Mouse (Mus musculus): ENCODE measurements around the gene Gm17349. TPM values are rescaled to one million over a fixed set of nuclear protein-coding genes. Genes with fewer than 3 reads are reported as not detected.
A peak's percentile ranks its signal among the peaks of the same experiment; 100 is the strongest.

Gm17349 gene
- polyA plus RNA-seq, 1 experiment from 2014 or later, result not detected

- Histone ChIP-seq H3K4me1 (peaks cover 21% of the 10 kb centered on the region), H3K9me3 (no peaks in the 10 kb centered on the region), H3K36me3 (no peaks in the 10 kb centered on the region), H3K4me2 (no peak overlapping the region), H3K9ac (no peak overlapping the region), H3K27ac (no peak overlapping the region), H3K4me3 (replicated peaks) (no peak overlapping the region), H3K27me3 (replicated peaks) (peaks cover 46% of the 10 kb centered on the region)
- no peak for ATAC-seq (ENCODE audit: insufficient read depth, low FRiP score, low read depth)
- 95% methylated on average over 2 of the region's 2 CpGs for WGBS
These were observed 37.7 kb downstream of the Gm17349 start for GRCm38 (mm10) chr15:99667544-99667943.

GRCm38 (mm10) chr15:99664600-99665451 lies 40.5 kb downstream of the Gm17349 start:
- WGBS, result under 1% methylated on average over 46 of the region's 52 CpGs
- H3K36me3 ChIP-seq, result no peaks in the 10 kb centered on the region
- no peak overlapping the region for H3K9ac ChIP-seq
- peaks cover 33% of the 10 kb centered on the region for H3K27me3 ChIP-seq (replicated peaks)
- peak; percentile 93 for ATAC-seq (ENCODE audit: insufficient read depth, low FRiP score, low read depth)
- no peaks in the 10 kb centered on the region for H3K9me3 ChIP-seq
- H3K27ac ChIP-seq, result peak overlapping the region; percentile 62
- peak overlapping the region; percentile 45 for H3K4me3 ChIP-seq (replicated peaks)
- peaks cover 16% of the 10 kb centered on the region for H3K4me1 ChIP-seq
- peak overlapping the region; percentile 87 for H3K4me2 ChIP-seq

GRCm38 (mm10) chr15:99663964-99664599 lies 41.2 kb downstream of the Gm17349 start:
- H3K4me2 ChIP-seq, result peak overlapping the region; percentile 87
- peaks cover 25% of the 10 kb centered on the region for H3K27me3 ChIP-seq (replicated peaks)
- H3K9ac ChIP-seq, result no peak overlapping the region
- peak overlapping the region; percentile 45 for H3K4me3 ChIP-seq (replicated peaks)
- no peak; the same call in 1 of the 2 replicates for ATAC-seq (ENCODE audit: insufficient read depth, low FRiP score, low read depth)
- peak overlapping the region; percentile 62 for H3K27ac ChIP-seq
- no peaks in the 10 kb centered on the region for H3K36me3 ChIP-seq
- peaks cover 16% of the 10 kb centered on the region for H3K4me1 ChIP-seq
- 3% methylated on average over 17 of the region's 17 CpGs for WGBS
- H3K9me3 ChIP-seq, result no peaks in the 10 kb centered on the region

DNA sequence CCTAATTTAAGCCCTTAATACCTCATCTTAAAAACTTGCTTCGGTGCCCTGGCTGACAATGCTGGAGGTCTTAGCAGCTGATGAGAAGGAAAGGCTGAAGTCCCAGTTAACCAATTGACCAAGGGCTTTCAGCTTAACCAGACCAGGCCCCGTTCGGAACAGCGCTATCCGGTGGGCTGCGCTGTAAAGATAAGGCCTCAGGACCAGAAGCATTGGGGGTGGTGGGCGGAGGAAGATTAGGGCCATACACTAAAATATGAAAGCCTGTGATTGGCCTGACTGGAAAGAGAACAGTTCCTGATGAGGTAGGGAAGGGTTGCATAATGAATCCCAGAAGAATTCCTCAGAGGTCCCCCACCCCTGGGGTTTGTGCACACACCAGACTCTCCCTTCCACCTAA lies 42.9 kb downstream of the Gm17349 start:
- Histone ChIP-seq H3K27ac (no peak overlapping the region), H3K4me1 (peaks cover 16% of the 10 kb centered on the region), H3K36me3 (no peaks in the 10 kb centered on the region), H3K27me3 (replicated peaks) (peaks cover 18% of the 10 kb centered on the region), H3K9me3 (no peaks in the 10 kb centered on the region), H3K4me3 (replicated peaks) (no peak overlapping the region), H3K4me2 (no peak overlapping the region), H3K9ac (no peak overlapping the region)
- no peak for ATAC-seq (ENCODE audit: insufficient read depth, low FRiP score, low read depth)
- WGBS, result 48% methylated on average over 7 of the region's 7 CpGs

GRCm38 (mm10) chr15:99661121-99661830 lies 44.0 kb downstream of the Gm17349 start:
- Histone ChIP-seq H3K27me3 (replicated peaks) (peaks cover 17% of the 10 kb centered on the region), H3K9me3 (no peaks in the 10 kb centered on the region), H3K9ac (no peak overlapping the region), H3K4me1 (peaks cover 16% of the 10 kb centered on the region), H3K36me3 (no peaks in the 10 kb centered on the region), H3K4me2 (no peak overlapping the region), H3K27ac (no peak overlapping the region), H3K4me3 (replicated peaks) (no peak overlapping the region)
- 93% methylated on average over 15 of the region's 15 CpGs for WGBS
- ATAC-seq (ENCODE audit: insufficient read depth, low FRiP score, low read depth), result no peak

- H3K9ac ChIP-seq, result no peak overlapping the region
- no peak for ATAC-seq (ENCODE audit: insufficient read depth, low FRiP score, low read depth)
- H3K27ac ChIP-seq, result no peak overlapping the region
- H3K4me3 ChIP-seq (replicated peaks), result no peak overlapping the region
- H3K27me3 ChIP-seq (replicated peaks), result peaks cover 22% of the 10 kb centered on the region
- no peak overlapping the region for H3K4me2 ChIP-seq
- H3K9me3 ChIP-seq, result no peaks in the 10 kb centered on the region
- peaks cover 3% of the 10 kb centered on the region; the same call in 1 of the 2 replicates for H3K4me1 ChIP-seq
- 47% methylated on average over 2 of the region's 2 CpGs for WGBS
- no peaks in the 10 kb centered on the region for H3K36me3 ChIP-seq
These were observed 46.9 kb downstream of the Gm17349 start for GRCm38 (mm10) chr15:99658437-99658836.

DNA sequence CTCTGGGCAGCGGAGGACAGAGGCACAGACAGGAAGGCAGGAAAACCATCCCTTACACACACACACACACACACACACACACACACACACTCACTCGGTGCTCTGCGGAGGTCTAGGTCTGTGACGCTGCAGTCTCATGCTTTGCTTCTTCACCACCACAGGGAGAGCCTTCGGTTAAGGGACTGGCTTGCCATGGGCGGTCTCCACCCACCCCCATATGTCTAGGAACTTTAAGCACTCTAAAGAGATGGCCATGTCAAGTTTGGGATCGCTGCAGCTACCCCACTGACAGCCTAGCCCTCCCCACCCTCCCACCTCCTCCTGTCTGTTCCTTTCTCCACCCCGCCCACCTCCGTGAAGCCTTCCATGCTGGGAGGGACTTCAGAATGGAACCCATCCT lies 49.3 kb downstream of the Gm17349 start:
- no peak overlapping the region for H3K9ac ChIP-seq
- H3K4me2 ChIP-seq, result no peak overlapping the region
- H3K27ac ChIP-seq, result no peak overlapping the region
- no peak overlapping the region for H3K4me3 ChIP-seq (replicated peaks)
- no peak for ATAC-seq (ENCODE audit: insufficient read depth, low FRiP score, low read depth)
- WGBS, result 48% methylated on average over 9 of the region's 9 CpGs
- H3K36me3 ChIP-seq, result no peaks in the 10 kb centered on the region
- peaks cover 8% of the 10 kb centered on the region; the same call in 1 of the 2 replicates for H3K4me1 ChIP-seq
- no peaks in the 10 kb centered on the region for H3K9me3 ChIP-seq
- peaks cover 22% of the 10 kb centered on the region for H3K27me3 ChIP-seq (replicated peaks)

DNA sequence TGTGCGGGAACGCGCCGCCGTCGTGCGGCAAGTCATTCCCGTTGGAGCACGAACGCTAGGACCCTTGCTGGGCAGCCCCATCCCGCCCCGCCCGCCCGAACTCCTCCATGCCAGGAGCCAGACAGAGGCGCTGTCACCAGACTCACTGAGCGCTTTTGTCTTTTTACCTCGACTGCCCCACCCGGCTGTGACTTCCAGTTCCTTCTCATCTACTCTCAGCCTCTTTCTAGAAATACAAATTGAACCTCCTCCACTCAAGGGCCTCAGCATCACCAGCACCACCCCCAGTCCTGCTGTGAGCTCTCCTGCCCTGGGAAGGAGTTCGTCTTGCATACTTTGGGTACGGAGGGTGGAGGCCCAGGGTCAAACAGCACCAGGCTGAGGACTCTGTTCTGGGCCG lies 51.4 kb downstream of the Gm17349 start:
- Histone ChIP-seq H3K27me3 (replicated peaks) (peaks cover 22% of the 10 kb centered on the region), H3K9ac (no peak overlapping the region), H3K27ac (no peak overlapping the region), H3K4me3 (replicated peaks) (no peak overlapping the region), H3K9me3 (no peaks in the 10 kb centered on the region), H3K4me1 (peaks cover 26% of the 10 kb centered on the region), H3K36me3 (no peaks in the 10 kb centered on the region), H3K4me2 (peak overlapping the region; percentile 46)
- WGBS, result 12% methylated on average over 21 of the region's 21 CpGs
- no peak for ATAC-seq (ENCODE audit: insufficient read depth, low FRiP score, low read depth)

- peaks cover 29% of the 10 kb centered on the region for H3K4me1 ChIP-seq
- no peaks in the 10 kb centered on the region for H3K36me3 ChIP-seq
- peak overlapping the region; percentile 46 for H3K4me2 ChIP-seq
- H3K4me3 ChIP-seq (replicated peaks), result no peak overlapping the region
- H3K9me3 ChIP-seq, result no peaks in the 10 kb centered on the region
- no peak overlapping the region for H3K9ac ChIP-seq
- no peak for ATAC-seq (ENCODE audit: insufficient read depth, low FRiP score, low read depth)
- H3K27ac ChIP-seq, result 0 out of 2 replicates have a peak overlapping the region, but pooled peaks have one; percentile 24
- H3K27me3 ChIP-seq (replicated peaks), result peaks cover 22% of the 10 kb centered on the region
- 9% methylated on average over 8 of the region's 8 CpGs for WGBS
These were observed 52.0 kb downstream of the Gm17349 start for GRCm38 (mm10) chr15:99653291-99653690.

Measured in stomach, embryonic 15.5 days (tissue).